Mouse (Mus musculus): ENCODE data around the gene Ttc28. TPM values are rescaled to one million over a fixed set of nuclear protein-coding genes. Genes with fewer than 3 reads are reported as not detected.
"Not testable (repeated sequence)": the region's sequence is repeated elsewhere in the genome, so short reads cannot be mapped to it uniquely, and the experiment has no call there.

The Ttc28 gene
- total RNA-seq, 2 experiments from 2014 or later: 10.2 to 11.7 TPM

DNA sequence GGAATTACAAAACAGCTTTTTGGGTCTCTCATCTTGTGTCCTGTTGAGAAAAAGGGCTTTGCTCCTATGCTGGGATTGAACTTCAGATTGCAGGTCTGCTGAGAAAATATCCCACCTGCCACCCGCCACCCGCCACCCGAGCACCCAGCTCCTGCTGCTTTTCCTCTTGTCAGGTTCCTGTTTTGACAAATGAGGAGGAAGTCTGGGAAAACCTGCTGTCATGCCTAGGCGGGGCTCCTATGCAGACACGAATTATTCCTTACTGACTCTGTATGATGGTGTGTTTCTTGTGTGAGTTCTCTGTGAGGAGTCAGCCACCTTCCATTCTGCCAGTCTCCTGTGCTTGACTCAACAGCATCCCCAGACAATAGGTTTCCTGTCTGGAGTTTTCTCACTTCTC is 19.2 kb upstream of the Ttc28 start:
- TF ChIP-seq CTCF (conservative IDR thresholded peaks at IDR 0.05): no peak
- Histone ChIP-seq H3K4me3 (no peak overlapping the region), H3K27ac (no peak overlapping the region)
- DNase-seq (ENCODE audit: low spot score in 2 of 2): no peak

DNA sequence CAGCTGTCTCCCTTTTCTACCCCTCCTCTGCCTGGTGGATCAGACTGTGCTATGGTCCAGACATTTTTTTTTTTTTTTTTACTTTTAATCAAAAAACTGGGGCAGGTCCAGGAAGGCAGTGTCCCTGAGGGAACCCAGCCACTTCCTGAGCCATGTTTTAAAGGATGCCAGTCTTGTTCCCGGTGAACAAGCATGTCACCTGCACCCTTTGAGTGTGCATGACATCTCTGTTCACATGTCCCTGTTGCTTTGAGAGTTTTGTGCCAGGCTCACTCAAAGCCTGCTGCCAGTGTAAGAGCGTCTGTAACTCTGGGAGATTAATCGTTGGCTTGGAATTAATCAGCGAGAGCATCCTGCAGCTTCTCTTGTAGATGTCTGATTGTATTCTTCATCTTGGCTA is 11.1 kb upstream of the Ttc28 start:
- no peak overlapping the region; the same call in 1 of the 2 replicates for H3K4me3 ChIP-seq
- DNase-seq (ENCODE audit: low spot score in 2 of 2): no peak
- H3K27ac ChIP-seq: peak overlapping the region; percentile 43
- no peak for TF ChIP-seq CTCF (conservative IDR thresholded peaks at IDR 0.05)

DNA sequence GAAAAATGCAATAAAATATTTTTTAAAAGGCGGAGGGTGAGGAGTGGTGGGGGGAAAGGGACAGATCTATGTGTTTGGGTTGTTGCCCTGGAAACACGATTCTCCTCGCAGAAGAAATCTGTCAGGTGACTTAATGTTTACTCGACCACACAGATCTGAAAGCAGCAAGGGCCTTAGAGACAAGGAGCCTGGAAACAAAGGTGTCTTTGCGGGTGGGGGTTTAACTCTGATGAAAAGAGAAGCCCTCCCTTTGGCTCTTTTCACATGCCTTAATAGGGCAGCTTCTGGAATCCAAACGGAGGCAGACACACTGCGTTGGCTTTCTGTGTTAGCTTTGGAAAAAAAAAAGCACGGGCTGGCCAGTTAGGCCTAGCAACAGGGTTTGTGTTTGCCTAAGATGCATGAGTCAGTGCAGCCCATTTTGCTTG is 10.3 kb upstream of the Ttc28 start:
- no peak for DNase-seq (ENCODE audit: low spot score in 2 of 2)
- TF ChIP-seq CTCF (conservative IDR thresholded peaks at IDR 0.05): no peak
- peak overlapping the region; percentile 43 for H3K27ac ChIP-seq
- no peak overlapping the region; the same call in 1 of the 2 replicates for H3K4me3 ChIP-seq

DNA sequence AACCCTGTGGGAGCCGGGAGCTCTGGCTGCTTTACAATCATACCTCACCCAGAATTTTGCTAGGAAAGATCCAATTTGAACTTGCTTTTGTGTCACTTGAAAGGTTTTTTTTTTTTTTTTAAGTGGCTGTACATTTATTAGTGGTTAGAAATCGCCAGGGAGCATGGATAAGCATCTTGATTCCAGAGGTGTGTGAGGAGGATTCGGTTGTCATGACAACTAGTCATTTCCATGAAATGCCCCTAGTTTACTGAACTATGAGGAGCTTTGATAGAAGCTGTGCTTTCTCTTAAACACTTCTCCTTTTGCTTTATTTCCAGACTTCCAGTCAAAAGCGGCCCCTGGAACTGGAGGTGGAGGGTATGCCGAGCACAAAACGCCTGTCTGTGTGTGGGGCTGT is 6.4 kb upstream of the Ttc28 start:
- no peak for DNase-seq (ENCODE audit: low spot score in 2 of 2)
- Histone ChIP-seq H3K27ac (no peak overlapping the region), H3K4me3 (no peak overlapping the region)
- no peak for TF ChIP-seq CTCF (conservative IDR thresholded peaks at IDR 0.05)

DNA sequence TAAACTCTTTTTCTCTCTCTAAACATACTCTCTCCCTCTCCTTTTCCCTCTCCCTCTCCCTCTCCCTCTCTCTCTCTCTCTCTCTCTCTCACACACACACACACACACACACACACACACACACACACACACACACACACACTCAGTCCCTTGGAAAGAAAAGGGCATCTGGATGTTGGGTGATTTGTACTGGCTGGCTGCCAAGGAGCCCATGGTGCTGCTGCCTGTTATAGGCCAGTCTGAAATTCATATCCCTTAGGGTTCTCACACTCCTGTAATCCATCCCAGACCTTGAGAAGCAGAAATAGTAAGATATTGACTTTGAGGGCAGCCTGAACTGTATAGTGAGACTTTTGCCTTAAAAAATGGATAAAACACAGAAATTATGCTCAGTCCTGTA is 4.9 kb upstream of the Ttc28 start:
- no peak for DNase-seq (ENCODE audit: low spot score in 2 of 2)
- no peak for TF ChIP-seq CTCF (conservative IDR thresholded peaks at IDR 0.05)
- H3K27ac ChIP-seq: no peak overlapping the region
- H3K4me3 ChIP-seq: no peak overlapping the region

DNA sequence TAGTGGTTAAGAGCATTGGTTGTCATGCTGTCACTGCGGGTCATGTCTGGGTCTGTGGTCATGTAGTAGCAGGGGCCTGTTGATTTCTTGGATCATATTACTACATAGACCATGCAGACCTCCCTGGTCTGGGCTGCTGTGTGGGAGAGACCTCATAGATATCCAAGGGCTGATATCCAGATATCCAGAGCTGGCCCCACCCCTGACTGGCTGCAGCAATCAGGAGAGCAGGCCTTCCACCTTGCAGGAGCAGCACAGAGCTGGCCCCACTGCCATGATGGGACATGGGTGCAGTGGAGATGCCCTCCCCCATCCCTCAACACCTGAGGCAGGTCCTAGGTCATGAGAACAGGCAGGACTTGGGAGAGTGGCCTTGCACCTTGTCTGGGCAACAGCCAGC is 4.3 kb upstream of the Ttc28 start:
- no peak overlapping the region for H3K4me3 ChIP-seq
- DNase-seq (ENCODE audit: low spot score in 2 of 2): no peak
- TF ChIP-seq CTCF (conservative IDR thresholded peaks at IDR 0.05): no peak
- no peak overlapping the region for H3K27ac ChIP-seq

DNA sequence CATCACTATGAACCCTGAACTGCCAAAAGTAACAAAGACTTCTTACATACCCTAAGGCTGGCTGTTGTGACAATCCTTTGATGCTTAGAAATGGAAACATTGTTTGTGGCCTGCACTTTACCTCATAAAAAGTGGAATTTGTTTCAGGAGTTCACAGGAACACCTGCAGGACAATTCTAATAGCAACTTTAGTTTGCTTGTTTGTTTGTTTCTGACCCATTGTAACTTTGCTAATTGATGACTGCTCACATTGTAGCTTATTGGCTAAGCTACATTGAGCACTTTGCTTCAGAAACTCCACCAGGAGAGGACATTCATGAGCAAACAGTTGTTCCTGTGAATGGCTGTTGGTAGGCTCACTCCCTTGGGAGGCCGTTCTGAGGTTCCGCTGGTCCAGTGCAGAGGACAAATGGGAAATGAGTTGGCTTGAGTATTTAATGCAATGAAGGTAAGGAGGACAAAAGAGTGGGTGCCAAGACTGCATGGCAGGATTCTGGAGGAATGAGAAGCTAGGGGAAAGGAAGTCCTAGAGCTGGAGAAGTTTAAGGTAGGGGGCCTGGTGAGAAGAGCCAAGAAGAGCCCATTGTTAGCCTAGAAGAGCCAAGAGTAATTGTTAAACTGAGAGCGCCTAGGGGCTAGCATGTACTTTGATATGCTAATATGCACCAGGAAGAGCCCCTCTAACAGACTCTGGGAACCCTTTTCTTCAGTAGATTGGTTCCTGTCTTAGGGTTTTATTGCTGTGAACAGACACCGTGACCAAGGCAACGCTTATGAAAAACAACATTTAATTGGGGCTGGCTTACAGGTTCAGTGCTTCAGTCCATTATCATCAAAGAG is 1.7 kb upstream of the Ttc28 start:
- H3K4me3 ChIP-seq: no peak overlapping the region
- H3K27ac ChIP-seq: no peak overlapping the region
- TF ChIP-seq CTCF (conservative IDR thresholded peaks at IDR 0.05): no peak
- DNase-seq (ENCODE audit: low spot score in 2 of 2): no peak

DNA sequence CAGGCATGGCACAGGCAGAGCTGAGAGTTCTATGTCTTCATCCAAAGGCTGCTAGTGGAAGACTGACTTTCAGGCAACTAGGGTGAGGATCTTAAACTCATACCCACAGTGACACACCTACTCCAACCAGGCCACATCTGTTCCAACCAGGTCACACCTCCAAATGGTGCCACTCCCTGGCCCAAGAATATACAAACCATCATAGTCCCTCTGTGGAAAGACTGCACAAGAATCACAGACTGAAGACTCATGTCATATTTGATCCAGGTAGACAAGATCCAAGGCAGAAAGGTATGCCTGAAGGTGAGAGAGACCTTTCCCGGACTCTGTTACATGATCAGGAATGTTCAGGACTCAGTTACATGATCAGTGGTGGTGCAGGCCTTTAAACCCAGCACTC is 1.1 kb upstream of the Ttc28 start:
- H3K27ac ChIP-seq; DNase-seq (ENCODE audit: low spot score in 2 of 2); H3K4me3 ChIP-seq: not testable (repeated sequence)

DNA sequence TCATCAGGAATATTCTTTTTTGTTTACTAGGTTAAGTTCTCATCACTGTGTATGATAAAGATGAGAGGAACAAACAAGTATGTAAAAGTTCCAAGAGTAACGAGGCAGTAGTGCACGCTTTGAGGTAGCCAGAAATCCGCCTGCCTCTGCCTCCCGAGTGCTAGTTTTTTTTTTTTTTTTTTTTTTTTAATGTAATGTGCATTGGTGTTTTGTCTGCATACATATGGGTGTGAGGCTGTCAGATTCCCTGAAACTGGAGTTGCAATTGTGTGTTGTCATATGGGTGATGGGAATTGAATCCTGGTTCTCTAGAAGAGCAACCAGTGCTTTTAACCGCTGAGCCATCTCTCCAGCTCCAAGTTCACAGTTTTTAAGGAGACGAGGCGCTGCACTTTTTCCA is 561 bp upstream of the Ttc28 start:
- no peak for TF ChIP-seq CTCF (conservative IDR thresholded peaks at IDR 0.05)
- peak overlapping the region; percentile 65 for H3K4me3 ChIP-seq
- DNase-seq (ENCODE audit: low spot score in 2 of 2): no peak
- peak overlapping the region; percentile 96 for H3K27ac ChIP-seq

DNA sequence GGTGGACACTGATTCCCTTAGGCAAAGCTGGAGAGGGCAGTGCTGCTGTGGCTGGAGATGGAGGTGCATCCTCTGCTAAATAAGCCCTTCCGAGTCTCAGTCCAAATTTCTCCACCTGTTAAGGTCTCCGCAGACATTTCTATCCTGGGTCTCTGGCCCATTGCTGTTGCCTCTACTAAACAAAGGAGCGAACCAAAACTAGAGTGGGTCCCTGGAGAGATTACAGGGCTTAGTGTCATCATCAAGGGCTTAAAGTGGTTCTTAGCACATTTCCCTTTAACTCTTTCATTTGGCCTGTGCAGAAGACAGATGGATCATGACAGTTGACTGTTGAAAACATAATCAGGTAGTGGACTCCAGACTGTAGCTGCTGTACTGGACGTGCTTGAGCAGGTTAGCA is 9.0 kb downstream of the Ttc28 start:
- Histone ChIP-seq H3K27ac (no peak overlapping the region), H3K4me3 (no peak overlapping the region)
- TF ChIP-seq CTCF (conservative IDR thresholded peaks at IDR 0.05): no peak
- DNase-seq (ENCODE audit: low spot score in 2 of 2): no peak

DNA sequence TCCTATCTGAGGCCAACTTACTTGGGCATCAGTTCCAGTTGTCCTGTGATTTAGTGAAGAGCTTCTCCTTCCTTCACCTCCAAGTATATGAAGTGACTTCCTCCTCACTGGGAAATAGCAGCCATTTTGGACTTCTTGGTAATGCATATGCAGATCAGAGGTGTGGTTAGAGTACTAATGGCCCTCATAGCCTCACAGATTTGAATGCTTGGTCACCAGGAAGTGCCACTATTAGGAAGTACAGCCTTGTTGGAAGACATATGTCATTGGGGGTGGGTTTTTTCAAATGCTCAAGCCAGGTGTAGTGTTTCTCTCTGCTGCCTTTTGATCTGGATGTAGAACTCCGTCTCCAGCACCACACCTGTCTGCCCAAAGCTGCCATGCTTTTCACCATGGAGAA is 10.3 kb downstream of the Ttc28 start:
- no peak overlapping the region for H3K27ac ChIP-seq
- DNase-seq (ENCODE audit: low spot score in 2 of 2): no peak
- TF ChIP-seq CTCF (conservative IDR thresholded peaks at IDR 0.05): no peak
- H3K4me3 ChIP-seq: no peak overlapping the region

DNA sequence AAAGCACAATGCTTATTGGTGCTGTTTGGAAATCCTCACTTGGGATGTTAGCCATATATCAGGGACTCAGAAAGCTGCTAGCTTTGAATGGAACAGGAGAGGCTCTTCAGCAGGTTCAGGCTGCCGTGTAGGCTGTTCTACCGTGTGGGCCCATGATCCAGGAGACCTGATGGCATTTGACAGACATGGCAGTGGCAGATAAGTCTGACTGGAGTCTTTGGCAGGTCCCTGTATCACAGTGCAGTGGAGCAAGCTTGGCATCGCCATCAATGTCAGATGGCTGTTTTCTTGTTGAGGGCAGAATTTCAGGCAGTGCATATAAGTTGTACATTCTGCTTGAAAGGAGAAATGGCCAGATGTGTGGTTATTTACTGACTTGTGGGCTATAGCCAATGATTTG is 11.0 kb downstream of the Ttc28 start:
- TF ChIP-seq CTCF (conservative IDR thresholded peaks at IDR 0.05): no peak
- DNase-seq (ENCODE audit: low spot score in 2 of 2): no peak
- Histone ChIP-seq H3K4me3 (no peak overlapping the region), H3K27ac (no peak overlapping the region)

DNA sequence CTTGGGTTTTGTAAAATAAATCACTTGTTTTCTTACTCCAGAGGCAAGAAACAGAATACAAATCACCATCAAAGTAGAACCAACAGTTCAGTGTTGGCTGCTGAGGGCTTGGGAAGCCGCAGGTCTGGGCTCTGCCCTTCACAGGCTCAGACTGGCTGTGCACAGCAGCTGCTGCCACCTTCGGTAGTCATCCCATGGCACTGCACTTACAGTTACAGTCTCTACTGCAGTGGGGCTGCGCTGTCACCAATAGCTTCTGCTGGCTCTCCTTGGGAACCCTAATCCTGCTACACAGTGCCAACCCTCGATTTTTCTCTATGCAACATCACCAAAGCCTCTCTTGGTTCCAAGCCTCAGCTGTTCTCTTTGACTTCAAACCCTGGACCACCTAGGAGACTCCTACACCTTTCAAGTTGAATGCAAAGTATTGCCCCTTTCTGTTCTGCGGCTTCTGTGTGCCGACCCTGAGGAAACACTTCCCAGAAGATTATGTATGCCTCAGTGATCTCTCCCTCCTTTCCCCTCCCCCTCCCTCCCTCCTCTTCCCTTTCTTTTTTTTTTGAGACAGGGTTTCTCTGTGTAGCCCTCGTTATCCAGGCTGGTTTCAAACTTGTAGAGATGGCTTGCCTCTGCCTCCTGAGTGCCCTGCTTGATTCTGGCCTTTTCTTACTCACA is 17.6 kb downstream of the Ttc28 start:
- Histone ChIP-seq H3K27ac (no peak overlapping the region), H3K4me3 (no peak overlapping the region)
- TF ChIP-seq CTCF (conservative IDR thresholded peaks at IDR 0.05): no peak
- DNase-seq (ENCODE audit: low spot score in 2 of 2): no peak

DNA sequence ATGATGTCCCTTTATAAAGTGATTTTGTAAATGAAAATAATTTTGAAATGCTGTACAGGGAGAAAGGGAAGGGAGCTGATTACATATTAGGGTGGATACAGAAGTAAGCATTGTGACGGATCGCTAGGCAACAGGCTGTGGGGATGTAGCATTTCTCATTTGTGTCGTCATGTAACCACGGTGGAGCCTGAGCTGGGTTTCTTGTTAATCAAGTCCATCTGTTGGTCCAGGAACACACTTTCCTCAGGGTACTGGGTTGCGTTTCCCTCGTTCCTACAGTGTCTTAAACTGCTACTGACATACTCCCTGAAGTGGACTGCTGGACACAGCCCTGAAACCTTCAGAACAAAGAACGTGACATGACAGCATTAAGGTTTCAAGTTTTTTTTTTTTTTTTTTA is 18.6 kb downstream of the Ttc28 start:
- no peak for DNase-seq (ENCODE audit: low spot score in 2 of 2)
- no peak for TF ChIP-seq CTCF (conservative IDR thresholded peaks at IDR 0.05)
- no peak overlapping the region for H3K27ac ChIP-seq
- no peak overlapping the region for H3K4me3 ChIP-seq
